Mouse (Mus musculus): ENCODE measurements at regions not wholly inside any gene's neighbourhood (a gene's known extent, or its start where the extent isn't known, plus 50 kb on each side); places are given as distances from the start of the nearest gene placed in this dataset.

- TF ChIP-seq POLR2A (IDR thresholded peaks at IDR 0.05; ENCODE audit: extremely low read depth, insufficient read depth, low read length) (no peak), CTCF (IDR thresholded peaks at IDR 0.05; ENCODE audit: extremely low read depth, insufficient read depth, low read length) (no peak)
Measured at GRCm38 (mm10) chr2:71683375-71683774, 62.0 kb upstream of the Itga6 start.

All from cortical plate, adult 2 months (tissue).